Mouse (Mus musculus) spleen, adult 2 months (tissue): ENCODE data around the gene Whamm.

Experiments
- CTCF ChIP-seq: fragments of 200-500 bp; IDR thresholded peaks from 2 replicates; pipeline ENCODE4 v1.5.1; 2011; ENCODE audit warnings: mild to moderate bottlenecking, inconsistent platforms; ENCODE audit not compliant: insufficient read depth, insufficient read length, insufficient replicate concordance; ENCODE audit errors: extremely low read depth
- POLR2A ChIP-seq: fragments of 200-500 bp; IDR thresholded peaks from 2 replicates; pipeline ENCODE4 v1.6.1; 2011; ENCODE audit warnings: low read depth, low read length, inconsistent platforms

- no peak for TF ChIP-seq POLR2A
- no peak for TF ChIP-seq CTCF
Measured at GRCm38 (mm10) chr7:81556839-81557238, 14.2 kb upstream of the Whamm start.
